Mouse (Mus musculus) thymus, postnatal 25 days (tissue): ENCODE measurements around the gene Slc25a47.

ENCODE experiments used
- DNase-seq: peaks from one replicate; pipeline ENCODE4 v3.0.0; 2022

Slc25a47 gene

DNA sequence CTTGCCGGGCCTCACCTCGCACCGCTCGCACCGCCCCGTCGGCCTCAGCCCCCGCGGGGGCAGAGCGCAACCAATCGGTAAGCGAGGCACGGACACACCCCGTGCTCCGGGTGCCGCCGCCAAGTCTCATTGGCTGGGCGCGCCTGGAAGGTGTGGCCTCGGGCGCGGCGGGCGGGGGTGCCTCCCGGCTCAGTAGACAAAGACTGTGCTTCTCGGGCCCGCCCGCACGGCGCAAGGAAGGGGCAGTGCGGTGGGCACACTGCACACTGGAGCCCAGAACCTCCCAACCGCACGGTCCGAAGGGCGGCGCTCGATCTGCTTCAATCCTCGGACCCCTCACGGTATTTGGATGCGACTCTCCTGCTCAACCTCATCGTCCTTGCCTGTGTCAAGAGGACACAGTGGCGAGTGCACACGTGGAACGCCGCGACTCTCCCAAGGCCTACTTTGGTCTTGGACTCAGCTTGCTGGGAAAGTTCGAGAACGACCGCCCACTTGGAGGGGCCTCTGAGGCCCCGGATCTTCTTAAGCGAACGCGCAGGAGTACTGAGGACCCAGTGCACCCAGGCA lies at the start of gene Slc25a47, which contains the start of gene Slc25a29:
Slc25a47 (plus strand) TSS at position 207 of the 570 bp plus-strand sequence.
Slc25a29 (minus strand) TSS at position 44 of the 570 bp plus-strand sequence.
- peak; percentile 94 for DNase-seq

DNA sequence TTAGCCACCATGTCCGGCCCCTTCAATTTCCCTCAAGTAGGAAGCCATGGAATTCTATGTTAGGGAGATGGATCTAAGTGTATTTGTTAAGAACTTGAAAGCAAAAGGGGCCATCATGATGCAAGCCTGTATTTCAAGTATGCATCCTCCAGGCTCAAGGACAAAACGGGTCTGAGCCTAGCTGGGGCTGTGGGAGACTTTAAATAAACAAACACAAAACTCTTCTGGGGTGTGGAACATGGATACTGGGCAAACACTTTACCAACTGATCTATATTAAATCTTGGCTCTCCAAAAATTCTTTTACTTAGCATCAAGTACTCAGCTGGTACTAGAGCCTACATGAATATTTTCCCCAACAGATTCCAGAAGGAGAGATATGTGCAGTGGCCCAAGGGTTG lies 48.5 kb upstream of the Slc25a47 start:
- no peak for DNase-seq

DNA sequence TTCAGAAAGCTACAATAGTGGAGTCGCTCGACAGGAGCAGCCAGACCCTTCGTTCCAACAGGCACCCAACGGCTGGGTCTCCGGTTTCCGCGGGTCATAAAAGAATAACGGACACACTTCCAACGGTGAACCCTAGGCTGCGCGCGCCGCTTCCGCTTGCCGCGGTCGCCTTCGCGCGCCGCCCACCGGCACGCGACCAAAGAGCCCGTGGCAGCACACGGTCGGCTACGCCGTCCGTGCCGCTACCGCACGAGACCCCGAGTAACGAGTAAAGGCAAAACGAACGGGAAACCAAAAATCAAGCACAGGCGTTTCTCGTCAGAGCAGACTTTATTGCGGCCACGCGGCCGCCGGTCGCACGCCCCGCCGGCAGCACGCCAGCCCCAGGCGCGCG lies 43.7 kb upstream of the Slc25a47 start:
- peak; percentile 86 for DNase-seq

DNA sequence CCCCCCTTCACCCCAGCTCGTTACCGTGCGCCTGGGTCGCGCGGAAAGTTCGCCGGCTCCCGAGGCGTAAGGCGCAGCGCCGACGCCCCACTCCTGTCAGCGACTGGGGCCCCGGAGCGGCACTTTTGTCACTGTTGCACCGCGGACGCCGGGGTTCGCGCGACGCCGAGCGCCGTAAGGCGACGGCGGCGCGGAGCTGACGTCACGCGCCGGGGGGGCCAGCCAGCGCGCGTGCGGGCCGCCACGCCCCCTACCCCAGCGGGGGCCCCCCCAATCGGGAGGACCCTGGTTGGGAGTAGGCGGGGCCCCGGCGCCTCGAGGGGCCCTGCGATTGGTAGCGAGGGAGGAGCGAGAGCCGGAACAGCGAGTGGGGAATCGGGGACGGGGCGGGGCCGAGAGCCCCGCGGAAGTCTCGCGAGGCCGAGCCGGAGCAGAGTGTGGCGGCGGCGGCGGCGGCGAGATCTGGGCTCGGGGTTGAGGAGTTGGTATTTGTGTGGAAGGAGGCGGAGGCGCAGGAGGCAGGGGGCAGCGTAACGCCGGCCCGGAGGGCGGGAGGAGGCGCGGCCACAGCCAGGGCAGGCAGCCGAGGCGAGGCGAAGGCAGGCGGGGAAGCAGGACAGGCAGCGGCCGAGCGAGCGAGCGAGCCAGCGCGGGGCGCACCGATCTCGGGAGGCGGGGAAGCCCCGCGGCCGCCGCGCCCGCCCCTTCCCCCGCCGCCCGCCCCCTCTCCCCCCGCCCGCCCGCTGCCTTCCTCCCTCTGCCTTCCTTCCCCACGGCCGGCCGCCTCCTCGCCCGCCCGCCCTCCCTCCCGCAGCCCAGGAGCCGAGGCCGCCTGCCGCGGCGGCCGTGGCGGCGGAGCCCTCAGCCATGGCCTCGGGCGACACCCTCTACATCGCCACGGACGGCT lies 43.0 kb upstream of the Slc25a47 start, which contains the start of gene Yy1:
Yy1 (plus strand) TSS at position 428 of the 907 bp plus-strand sequence.
- peak; percentile 99 for DNase-seq

DNA sequence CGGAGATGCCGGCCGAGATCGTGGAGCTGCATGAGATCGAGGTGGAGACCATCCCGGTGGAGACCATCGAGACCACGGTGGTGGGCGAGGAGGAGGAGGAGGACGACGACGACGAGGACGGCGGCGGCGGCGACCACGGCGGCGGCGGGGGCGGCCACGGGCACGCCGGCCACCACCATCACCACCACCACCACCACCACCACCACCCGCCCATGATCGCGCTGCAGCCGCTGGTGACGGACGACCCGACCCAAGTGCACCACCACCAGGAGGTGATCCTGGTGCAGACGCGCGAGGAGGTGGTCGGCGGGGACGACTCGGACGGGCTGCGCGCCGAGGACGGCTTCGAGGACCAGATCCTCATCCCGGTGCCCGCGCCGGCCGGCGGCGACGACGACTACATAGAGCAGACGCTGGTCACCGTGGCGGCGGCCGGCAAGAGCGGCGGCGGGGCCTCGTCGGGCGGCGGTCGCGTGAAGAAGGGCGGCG lies 42.3 kb upstream of the Slc25a47 start:
- DNase-seq = peak; percentile 41

DNA sequence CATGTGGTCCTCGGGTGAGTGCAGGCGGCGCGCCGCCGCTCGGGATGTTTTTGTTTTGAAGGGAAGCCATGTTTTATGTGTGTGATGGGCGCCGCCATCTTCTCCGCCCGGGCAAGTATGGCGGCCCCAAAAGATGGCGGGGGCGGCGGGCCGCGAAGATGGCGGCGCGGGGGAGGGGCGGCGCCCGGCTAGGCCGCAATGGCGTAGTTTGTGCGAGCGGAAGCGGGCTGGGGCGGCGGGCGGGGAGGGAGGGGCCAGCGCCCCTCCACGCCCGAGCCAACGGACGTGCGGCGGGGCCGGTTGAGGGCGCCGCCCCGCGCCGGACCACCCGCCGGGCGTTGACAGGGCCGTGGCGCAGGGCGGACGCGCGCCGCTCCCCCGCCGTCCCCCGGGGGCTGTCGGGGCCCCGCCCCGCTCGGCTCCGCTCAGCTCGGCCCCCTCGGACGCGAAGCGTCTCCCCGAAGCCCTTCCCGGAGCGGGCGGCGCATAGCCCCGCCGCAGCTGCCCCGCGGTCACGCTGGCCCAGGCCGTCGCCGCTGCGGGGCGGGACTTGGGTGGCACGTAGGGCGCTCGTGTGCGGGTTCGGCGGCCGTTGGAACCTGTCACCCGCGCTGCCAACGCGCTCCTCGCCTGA lies 41.7 kb upstream of the Slc25a47 start:
- peak; percentile 85 for DNase-seq

DNA sequence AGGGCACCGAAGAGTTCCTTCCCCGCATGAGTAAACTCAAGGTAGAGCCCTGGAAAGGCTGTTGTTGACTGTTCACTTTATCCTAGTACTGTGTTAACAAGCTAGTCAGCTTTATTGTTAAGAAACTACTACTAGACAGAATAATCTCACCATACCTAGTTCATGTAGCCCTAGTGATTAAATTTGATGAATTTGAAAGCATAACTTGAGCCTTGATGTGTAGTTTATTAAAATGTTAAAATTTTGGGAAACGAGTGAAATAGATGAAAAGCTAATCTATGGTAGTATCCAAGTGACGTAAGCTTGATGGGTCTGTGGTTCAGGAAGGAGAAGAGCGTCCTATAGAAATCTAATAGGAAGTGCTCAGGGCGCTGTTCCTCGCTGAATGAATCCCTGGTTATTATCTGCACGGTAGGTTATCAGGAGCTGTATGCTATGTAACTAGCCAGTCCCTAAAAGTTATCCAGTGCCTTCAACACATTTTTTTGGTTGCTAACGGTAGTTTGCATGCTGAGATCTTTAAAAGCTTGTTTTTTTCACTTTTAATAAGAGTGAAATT lies 40.8 kb upstream of the Slc25a47 start:
- DNase-seq = no peak

DNA sequence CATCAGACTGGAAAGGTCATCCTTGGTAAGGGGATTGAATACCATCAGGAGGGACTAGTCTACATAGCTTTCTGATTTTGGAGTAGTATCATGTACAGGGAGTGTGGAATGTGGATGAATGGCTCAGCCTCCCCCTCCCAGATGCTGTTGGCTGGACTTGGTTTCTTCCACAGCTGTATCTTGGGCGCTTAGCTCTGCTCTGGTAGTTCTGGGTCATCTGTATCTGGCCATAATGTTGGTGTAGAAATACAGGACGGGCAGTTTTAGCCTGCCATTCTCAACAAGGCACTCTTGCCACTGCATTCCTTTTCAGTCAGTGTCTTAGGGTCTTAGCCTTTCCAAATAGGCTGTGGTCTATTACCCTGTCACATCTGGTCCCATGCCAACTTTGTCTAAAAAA lies 34.2 kb upstream of the Slc25a47 start:
- DNase-seq = no peak

DNA sequence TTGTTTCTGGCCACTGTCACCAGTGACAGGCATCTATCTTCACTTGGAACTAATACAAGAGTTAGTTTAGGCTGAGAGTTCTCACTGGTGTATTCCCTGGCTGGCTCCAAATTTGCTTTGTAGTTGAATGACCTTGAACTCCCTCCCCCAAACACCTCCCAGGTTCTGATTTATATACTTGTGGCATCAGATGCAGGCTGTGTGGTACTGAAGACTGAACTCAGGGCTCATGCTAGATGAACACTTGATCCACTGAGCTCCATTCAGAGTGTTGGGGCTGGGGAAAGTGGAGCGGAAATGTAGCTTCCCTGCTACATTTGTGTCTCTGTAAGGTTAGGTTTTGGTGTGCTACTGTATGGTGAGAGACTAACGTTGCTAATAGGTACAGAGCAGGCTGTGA lies 31.5 kb upstream of the Slc25a47 start:
- no peak for DNase-seq

DNA sequence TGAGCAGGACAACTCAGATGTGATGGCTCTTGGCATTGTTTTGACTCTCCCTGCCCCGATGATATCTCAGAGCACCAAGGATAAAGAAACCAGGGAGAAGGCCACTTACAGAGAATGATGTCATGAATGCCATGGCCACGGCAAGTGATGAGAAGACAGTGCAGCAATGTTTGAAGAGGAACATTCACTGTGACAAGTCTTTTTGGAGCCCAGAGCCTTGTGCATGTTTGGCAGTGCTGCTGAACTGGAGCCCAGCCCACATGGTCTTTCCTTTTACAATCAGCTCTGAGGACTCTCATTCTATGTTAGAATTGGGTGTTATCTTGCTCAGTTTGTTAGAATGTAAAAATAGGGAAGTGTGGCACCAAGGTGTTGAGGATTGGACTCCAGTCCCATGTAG lies 27.4 kb upstream of the Slc25a47 start:
- no peak for DNase-seq

DNA sequence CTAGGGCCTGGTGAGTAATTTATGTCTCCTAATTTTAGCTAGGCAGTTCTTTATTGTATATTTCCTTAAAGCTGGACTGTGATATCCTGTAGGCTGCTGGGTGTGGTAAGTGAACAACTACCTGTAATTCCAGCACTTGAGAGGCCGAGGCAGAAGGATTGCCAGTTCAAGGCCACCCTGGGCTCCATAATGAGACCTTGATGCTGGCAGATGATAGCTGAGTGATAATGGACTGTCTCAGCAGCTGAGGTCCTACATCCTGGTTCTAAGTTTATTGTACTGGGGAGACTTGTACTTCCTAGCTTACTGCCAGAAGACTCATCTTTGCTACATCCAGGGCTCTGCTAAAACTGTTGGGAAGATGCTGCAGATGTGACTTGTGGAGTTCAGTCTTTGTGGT lies 26.1 kb upstream of the Slc25a47 start:
- no peak for DNase-seq

DNA sequence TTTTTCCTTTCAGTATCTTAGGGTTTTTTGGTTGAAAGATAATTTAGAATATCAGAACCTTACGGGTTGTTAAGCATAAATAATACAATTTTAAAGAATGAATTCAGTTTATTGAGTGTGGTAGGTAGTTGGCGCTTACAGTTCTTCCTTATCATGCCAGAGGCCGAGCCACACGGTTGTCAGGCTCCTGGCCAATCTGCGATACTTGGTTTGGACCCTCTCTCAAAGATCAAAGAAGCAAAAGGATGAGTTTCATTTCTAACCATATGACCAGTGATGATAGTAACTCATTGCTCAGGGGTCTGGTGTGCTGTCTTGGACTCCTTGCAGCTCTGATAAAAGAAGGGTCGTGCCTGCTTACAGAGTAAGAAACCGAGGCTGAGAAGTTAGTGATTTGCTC lies 25.5 kb upstream of the Slc25a47 start:
- no peak for DNase-seq

DNA sequence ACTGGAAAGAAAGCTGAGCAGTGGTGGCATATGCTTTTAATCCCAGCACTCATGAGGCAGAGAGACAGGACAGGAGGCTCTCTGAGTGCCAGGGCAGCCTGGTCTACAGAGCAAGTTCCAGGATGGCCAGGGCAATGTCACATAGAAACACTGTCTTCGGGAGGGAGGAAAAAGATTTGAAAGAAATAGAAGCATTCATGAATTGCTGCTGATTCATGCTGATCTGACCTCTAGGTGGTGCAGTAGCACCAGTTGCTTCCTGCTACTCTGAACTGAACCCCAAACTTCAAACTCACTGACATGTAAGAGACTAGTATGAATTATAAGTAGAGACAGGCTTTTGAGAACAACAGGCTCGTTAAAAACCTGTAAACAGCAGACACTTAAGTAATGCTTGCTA lies 24.7 kb upstream of the Slc25a47 start:
- DNase-seq = peak; percentile 38

DNA sequence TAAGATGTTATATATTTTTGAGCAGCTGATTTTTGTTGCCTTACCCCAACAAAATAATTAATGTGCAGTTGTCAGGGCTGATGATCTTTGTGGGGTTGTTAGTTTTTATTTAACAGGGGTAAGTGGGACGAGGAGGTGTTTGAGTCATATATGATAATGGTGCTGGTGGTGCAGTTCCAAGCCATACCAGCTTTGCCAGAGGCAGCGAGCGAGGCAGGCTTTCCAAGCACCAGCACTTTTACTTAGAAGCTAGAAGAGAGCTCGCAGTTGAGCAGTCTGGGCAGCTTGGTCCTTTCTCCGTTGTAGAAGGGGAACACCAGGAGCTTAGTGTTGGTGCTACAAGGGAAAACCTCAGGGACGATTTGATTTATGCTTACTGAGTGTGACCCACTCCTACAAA lies 23.4 kb upstream of the Slc25a47 start:
- DNase-seq = no peak

DNA sequence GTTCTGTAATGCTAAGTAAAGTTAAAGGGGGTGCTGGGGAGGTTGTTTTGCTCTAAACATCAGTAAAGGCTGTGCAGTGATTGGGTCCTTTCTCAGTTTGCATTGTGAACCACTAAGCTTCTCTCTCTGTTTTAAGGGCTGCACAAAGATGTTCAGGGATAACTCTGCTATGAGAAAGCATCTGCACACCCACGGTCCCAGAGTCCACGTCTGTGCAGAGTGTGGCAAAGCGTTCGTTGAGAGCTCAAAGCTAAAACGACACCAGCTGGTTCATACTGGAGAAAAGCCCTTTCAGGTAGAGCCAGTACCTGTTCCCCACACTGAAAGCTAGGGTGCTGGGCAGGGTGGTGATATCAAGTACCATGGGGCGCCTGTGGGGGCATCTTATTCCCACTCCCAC lies 21.4 kb upstream of the Slc25a47 start:
- DNase-seq = no peak

DNA sequence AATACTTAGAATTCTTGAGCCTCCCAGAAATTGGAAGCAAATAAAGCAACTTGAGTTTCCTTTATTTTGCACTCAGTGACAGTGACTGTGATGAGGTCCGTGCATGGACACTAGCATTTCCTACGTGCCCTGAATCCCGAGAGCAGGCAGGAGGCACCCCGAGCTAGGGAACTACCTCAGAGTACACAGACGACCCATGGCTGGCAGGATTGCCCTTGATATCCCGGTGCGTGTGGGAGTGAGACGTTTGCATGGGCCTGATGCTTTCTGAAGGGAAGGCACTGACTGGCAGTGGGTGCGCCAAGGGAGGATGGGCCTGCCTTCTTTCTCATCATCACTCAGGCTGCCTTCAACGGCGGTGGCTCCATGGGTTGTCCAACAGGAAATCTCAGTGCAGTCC lies 19.3 kb upstream of the Slc25a47 start:
- DNase-seq = no peak

DNA sequence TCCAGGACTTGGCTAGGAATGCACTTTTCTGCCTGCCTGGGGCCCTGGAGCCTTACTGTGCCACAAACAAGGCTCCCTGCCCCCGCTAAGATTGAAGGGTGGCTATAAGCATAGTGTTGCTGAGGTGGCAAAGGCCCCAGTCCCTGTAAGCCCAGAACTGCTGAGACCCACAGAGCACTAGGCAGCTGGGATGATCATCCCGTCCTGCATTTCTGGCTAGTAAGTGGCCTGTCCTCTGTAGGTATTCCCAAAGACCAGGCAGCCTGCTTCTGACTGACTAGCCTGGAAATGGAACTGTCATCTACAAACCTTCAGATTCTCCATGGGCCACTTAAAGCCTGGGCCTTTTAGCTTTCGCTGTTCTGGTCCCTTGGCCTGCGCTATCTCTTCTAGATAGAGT lies 15.4 kb upstream of the Slc25a47 start:
- DNase-seq = no peak

DNA sequence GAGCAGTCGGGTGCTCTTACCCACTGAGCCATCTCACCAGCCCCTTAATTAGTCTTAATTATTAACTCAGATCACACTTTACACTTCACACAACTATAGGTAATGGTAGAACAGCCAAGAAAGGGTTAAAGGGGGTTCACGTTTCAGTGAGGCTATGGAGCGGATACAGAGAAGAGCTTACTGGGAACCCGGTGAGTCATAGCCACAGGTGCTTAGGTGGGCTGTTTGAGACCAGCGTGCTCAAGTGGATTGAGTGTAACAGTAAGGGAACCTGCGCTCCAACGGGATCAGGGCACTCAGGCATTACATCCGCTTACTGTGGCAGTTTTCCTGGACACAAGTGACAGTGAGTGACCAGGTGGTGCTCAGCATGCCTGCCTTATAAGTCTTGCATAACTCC lies 12.8 kb upstream of the Slc25a47 start:
- DNase-seq = no peak

DNA sequence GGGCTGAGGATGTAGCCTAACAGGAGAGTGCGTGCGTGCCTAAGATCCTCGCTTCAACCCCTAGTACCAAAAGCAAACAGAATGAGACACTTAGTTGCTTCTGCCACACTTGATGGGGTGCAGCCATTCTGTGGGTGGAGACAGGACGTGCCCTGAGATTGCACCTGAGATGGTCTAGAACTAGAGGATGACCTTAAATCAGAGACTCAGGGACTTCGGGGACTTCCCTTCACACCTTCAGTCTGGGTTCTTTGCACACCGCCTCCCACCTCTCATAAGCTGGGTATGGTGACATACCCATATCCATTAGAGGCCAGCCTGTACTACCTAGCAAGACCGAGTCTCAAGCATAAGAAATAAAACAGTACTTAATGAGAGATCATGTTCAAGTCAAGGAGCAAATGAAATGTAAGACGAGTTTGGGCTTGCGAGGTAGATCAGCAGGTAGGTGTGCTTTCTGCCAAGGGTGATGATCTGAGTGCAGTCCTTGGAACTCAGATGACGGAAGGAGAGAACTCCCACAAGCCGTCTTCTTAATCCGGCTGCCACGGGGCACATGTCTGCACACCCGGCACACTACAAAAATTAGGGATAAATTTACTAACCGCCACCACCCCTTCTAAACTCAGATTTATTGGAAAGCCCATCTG lies 11.5 kb upstream of the Slc25a47 start:
- no peak for DNase-seq

DNA sequence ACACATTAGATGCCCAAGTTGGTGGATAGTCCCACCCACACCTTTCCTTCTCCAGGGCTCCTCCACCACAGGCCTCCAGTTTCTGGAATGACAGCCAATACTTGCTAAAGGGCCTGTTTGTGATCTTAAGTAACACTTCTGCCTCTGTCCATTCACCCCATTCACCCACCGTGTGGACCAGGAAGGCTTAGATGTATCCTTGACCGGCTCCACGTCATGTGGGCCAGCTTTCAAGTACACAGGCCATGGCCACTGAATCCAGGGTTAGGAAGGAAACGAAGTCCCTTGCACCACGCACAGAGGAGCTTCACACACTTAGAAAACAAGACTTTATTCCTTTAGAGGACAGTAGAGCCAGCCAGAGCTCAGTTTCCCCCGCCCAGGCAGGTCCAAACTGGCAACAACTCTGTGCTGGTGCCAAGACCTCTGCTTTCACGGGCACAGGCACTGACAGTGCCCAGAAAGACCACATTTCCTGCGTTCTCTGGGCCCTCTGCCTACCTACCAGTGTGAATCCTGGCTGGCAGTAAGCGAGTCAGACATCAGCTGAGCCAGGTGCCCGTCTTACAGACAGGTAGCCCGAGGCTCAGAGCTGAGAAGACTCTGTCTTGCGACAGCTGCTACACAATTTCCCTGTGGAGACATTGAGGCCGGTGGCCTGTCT lies 10.2 kb upstream of the Slc25a47 start:
- DNase-seq = no peak

DNA sequence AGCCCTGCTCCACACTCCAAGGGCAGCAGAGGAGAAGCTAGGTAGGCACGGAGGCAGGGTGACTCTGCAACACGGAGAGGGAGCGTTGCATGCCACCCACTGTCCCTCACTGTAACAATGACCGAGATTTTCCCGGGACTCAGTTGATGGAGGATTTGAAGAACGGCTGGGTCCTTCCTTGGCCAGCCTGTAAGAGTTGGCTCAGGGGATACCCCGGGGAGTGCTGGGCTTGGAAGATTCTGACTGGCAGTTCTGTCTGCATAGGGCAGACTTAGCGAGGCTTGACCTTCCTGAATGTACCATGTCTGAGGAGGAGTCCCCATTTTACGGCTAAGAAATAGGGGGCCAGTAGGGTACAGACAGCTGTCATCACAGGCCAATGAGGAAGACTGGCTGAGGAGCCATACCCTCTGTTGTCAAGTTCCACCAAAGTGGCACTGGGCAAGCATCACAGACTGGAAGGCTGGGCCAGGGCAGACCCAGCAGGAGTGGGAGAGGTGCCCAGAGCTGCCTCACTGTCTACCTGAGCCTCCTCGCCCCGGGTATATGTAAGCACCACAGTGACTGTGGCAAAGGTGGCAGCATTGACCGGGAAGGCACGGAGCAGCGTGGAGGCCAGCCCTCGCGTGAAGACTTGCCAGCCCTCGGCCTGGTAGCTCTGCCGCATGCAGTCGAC lies 9.4 kb upstream of the Slc25a47 start:
- DNase-seq = no peak
